Mouse (Mus musculus) lung, adult 2 months (tissue): ENCODE measurements around the gene Iqgap1. TPM values are rescaled to one million over a fixed set of nuclear protein-coding genes. Genes with fewer than 3 reads are reported as not detected.
"Not testable (repeated sequence)": the region's sequence is repeated elsewhere in the genome, so short reads cannot be mapped to it uniquely, and the experiment has no call there.

Source experiments
- DNase-seq: peaks from one replicate; pipeline ENCODE4 v3.0.0; 2022
- H3K4me1 ChIP-seq: fragments of 200-500 bp; 2 replicates; pipeline ENCODE4 v1.6.1; 2011; ENCODE audit warnings: low read length; ENCODE audit not compliant: control insufficient read depth, insufficient read depth
- H3K4me3 ChIP-seq: fragments of 200-500 bp; replicated peaks from 2 replicates; pipeline ENCODE3; 2011; ENCODE audit warnings: low read depth, mild to moderate bottlenecking, control low read depth, low read length; ENCODE audit errors: extremely low read depth
- CTCF ChIP-seq: fragments of 200-500 bp; IDR thresholded peaks from 2 replicates; pipeline ENCODE4 v1.5.1; 2011; ENCODE audit warnings: mild to moderate bottlenecking, low read length, control low read depth; ENCODE audit not compliant: insufficient read depth
- POLR2A ChIP-seq: fragments of 200-500 bp; IDR thresholded peaks from 2 replicates; pipeline ENCODE4 v1.6.1; 2011; ENCODE audit warnings: low read depth, mild to moderate bottlenecking, control low read depth, low read length, borderline replicate concordance; ENCODE audit errors: extremely low read depth
- WGBS: fragments of 180-500 bp; shearing (Covaris S2); methylation state at CpG from one replicate; pipeline ENCODE4 v1.1.7; 2018; 5-methylcytosine and 5-hydroxymethylcytosine counted together
- polyA plus RNA-seq: library from polyadenylated mRNA; depleted of rRNA; stranded (reverse); fragments of >200 nt; gene quantifications from 2 replicates; pipeline ENCODE4 v1.2.3, GENCODE M21; 2012

Iqgap1 gene
- polyA plus RNA-seq, 1 experiment = 135 TPM

DNA sequence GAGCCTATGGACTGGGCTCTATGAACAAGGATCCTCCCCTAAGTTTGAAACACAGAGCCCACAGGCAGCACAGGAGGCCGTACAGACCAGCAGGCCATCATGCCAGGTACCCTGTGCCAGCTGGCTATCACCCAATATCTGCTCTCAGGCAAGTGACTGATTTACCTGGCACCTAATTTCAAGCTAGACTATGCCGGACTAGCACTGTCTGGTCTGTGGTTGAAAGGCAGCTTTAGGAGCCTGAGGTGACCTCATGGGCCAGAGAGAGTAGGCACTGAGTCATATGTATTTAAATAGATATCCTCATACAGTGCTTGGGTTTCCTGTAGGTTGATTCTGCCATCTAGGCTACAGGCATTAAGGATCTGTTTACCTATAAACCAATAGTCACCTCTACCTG, 72.2 kb downstream of the Iqgap1 start:
- DNase-seq = no peak
- WGBS = 30% methylated on average over 2 of the region's 2 CpGs
- TF ChIP-seq CTCF = no peak
- TF ChIP-seq POLR2A = no peak
- H3K4me1 ChIP-seq = peaks cover 13% of the 10 kb centered on the region
- H3K4me3 ChIP-seq = no peak overlapping the region

DNA sequence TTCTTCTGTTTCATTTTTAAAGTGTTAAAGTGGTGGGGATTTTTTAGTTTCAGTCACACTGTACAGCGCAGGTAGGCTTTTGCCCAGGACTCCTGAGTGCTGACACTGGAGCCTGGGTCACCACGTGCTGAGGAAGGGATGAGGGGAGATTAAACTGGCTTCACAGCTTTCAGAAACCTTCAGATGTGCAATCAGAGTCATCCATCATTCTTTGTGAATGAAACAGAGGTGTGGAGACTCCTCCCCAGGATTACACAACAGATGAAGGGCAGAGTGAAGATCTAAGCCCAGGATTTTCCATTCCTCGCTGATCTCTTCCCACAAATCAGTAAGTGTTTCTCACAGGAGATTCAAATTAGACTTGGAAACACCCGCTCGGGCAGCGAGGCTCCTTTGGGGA, 76.2 kb downstream of the Iqgap1 start:
- DNase-seq = no peak
- H3K4me1 ChIP-seq = peaks cover 9% of the 10 kb centered on the region
- H3K4me3 ChIP-seq = no peak overlapping the region
- TF ChIP-seq POLR2A (no peak), CTCF (no peak)
- 71% methylated on average over 6 of the region's 6 CpGs for WGBS

DNA sequence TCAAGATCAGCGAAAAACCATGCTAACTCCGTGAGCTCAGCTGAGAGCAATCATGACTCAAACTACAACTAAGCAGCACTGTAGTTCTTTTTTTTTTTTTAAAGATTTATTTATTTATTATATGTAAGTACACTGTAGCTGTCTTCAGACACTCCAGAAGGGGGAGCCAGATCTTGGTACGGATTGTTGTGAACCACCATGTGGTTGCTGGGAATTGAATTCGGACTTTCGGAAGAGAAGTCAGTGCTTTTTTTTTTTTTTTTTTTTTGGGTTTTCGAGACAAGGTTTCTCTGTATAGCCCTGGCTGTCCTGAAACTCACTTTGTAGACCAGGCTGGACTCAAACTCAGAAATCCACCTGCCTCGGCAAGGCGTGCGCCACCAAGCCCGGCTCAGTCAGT, 76.7 kb downstream of the Iqgap1 start:
- DNase-seq, H3K4me1 ChIP-seq, H3K4me3 ChIP-seq: not testable (repeated sequence)
- WGBS = 91% methylated on average over 10 of the region's 10 CpGs

DNA sequence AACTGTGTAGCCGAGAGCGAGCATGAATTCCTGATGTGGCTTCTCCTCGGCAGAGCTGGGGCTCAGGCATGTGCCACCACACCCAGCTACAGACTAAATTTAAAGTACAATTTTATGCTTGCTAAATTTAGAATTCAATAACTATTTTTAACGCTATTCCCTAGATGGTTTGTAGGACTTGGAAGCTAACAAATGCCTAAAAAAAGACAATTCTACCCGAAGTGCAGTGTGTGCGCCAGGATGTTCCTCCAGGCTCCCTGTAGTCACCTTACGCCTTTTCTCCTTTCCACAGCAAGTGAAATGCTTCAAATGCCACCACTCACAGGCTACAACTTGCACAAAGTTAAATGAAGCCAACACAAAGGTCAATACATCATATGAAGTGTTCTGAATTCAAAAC, 78.4 kb downstream of the Iqgap1 start:
- 76% methylated on average over 7 of the region's 7 CpGs for WGBS
- Histone ChIP-seq H3K4me3 (no peak overlapping the region), H3K4me1 (peaks cover 6% of the 10 kb centered on the region; the same call in 1 of the 2 replicates)
- no peak for DNase-seq
- no peak for TF ChIP-seq CTCF
- TF ChIP-seq POLR2A = no peak

DNA sequence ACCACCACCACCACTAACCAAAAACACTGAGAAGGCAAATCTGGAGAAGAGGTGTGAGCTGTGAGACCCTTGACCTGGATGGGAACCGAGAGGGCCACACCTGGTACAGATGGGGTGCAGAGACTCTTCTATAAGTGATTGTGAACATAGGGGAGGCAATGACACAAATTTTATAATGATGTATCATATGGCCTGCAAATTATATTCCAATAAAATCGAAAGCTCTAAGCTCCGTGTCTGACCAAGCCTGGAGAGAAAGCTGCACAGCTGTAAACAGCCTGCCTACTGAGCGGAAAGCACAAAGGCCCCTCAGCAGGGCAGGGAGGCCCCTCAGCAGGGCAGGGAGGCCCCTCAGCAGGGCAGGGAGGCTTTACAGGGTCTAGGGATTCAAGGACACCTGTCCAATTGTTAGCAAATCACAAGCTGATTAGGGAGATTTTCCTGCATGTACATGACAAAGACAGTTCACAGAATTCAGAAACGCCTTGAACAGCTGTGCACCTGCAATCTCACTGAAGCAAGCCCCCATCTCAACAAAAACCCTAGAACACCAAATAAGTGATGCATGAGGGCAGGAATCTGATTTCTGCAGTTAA, 79.5 kb downstream of the Iqgap1 start:
- Histone ChIP-seq H3K4me3 (no peak overlapping the region), H3K4me1 (peaks cover 6% of the 10 kb centered on the region; the same call in 1 of the 2 replicates)
- TF ChIP-seq CTCF = no peak
- no peak for DNase-seq
- WGBS = 55% methylated on average over 5 of the region's 5 CpGs

DNA sequence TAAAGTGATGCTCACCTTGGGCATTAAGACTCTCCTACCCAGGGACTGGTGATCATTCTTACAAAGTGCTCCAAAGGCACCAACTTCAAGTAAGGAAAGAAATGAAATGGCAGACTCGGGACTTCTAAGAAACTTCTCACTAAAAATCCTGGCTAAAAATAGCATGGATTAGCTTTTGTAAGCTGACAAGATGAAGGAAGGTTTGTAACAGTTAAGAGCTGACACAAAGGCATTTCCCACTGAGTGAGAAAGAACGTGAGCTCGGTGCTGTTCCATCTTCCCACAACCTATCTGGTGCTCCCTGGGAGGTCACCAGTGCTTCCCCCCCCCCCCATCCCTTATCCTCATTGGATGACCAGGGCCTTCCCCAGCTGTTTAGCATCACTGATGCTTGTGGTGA, 80.0 kb downstream of the Iqgap1 start:
- Histone ChIP-seq H3K4me1 (peaks cover 6% of the 10 kb centered on the region; the same call in 1 of the 2 replicates), H3K4me3 (no peak overlapping the region)
- no peak for TF ChIP-seq POLR2A
- TF ChIP-seq CTCF = no peak
- DNase-seq = no peak
- 43% methylated on average over 3 of the region's 3 CpGs for WGBS

DNA sequence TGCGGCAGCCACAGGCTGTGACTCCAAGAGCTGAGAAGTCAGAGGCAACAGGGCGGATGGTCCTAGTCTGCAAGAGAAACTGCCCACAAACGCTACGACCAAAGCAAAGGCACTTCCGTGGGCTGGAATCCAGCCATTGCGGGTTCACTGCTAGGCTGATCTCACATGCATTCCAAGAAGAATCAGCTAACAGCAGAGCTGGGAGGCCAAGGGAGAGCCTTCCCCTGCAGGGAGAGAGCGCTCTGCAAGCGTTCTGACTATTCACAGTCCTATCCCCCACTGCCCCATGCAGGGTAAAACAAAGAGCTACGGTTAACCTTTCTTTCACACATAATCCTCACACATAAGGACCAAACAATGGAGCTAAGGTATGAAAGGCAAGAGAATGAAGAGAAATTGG, 80.5 kb downstream of the Iqgap1 start:
- H3K4me3 ChIP-seq = no peak overlapping the region
- 44% methylated on average over 9 of the region's 9 CpGs for WGBS
- H3K4me1 ChIP-seq = peaks cover 6% of the 10 kb centered on the region; the same call in 1 of the 2 replicates
- no peak for DNase-seq
- no peak for TF ChIP-seq POLR2A
- no peak for TF ChIP-seq CTCF

DNA sequence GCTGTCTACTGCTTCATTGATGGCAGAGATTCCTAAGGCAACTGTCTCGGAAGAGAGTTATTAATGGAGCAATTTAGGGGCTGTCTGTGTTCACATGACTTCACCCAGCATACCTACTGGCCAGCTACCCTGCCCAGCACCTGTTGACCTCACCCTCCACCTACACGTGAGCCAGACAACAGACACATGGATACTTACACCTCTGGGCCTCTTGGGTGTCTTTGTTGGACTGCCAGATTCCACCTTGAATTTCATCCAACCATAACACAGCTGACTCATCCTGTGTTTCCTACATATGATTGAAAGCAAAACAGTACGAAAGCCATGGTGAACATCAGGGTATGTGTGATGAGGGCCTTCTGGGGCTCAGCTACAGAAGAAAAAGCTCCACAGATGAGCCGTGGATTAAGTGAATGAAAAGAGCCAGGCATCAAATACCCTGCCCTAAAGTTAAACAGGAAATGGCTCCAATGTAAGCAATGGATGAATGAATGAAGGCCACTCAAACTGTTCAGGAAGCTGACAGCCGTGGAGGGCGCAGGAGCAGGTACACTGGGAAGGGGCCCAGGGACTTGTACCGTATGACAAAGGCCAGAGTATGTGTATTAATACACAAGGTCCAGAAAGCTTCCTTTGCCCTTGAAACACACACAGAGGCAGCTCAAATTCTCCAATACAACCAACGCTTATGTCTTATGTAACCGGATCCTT, 81.7 kb downstream of the Iqgap1 start:
- TF ChIP-seq CTCF (no peak), POLR2A (no peak)
- Histone ChIP-seq H3K4me1 (peaks cover 6% of the 10 kb centered on the region; the same call in 1 of the 2 replicates), H3K4me3 (no peak overlapping the region)
- DNase-seq = no peak
- WGBS = 36% methylated on average over 9 of the region's 9 CpGs

DNA sequence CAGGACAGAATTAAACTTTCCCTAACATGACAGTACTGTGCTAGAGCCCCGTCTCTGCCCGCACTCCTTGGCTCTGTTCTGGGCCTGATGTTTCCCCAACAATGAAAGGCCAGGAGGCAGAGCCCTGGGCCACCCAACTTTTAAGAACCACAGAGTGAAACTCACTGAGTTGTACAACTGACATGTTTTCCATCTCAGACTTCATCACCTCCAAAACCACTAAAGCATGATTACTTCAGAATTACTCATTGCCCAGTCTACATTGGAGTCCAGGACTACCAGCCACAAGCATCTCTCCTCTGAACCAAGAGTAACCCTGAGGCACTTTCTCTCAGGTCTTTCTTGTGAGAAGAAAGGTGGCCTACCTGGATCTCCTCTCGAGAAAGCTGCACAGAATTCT, 83.1 kb downstream of the Iqgap1 start:
- no peak overlapping the region for H3K4me3 ChIP-seq
- 96% methylated on average over 3 of the region's 3 CpGs for WGBS
- peaks cover 6% of the 10 kb centered on the region; the same call in 1 of the 2 replicates for H3K4me1 ChIP-seq
- no peak for DNase-seq
- no peak for TF ChIP-seq POLR2A
- no peak for TF ChIP-seq CTCF

DNA sequence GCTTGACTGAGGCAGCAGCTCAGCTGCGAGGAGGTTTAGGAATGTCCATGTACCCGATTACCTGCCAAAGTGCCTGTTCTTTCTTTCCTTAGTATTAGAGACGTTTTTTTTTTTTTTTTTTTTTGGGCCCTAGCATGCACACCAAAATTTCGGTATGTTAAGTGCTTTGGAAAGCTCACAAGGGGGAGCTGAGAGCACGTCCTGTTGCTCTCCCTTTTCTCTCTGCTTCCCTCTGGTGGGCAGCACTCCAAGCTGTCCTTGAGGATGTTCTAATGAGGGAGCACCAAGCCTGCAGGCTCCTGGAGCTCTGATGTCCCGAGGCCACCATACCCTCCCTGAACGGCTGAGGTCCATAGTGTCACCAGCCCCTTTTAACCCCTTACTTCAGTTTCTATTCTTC, 84.8 kb downstream of the Iqgap1 start:
- DNase-seq = peak; percentile 68
- Histone ChIP-seq H3K4me3 (no peak overlapping the region), H3K4me1 (peaks cover 6% of the 10 kb centered on the region; the same call in 1 of the 2 replicates)
- TF ChIP-seq CTCF = peak; percentile 93
- no peak for TF ChIP-seq POLR2A
- 18% methylated on average over 7 of the region's 7 CpGs for WGBS
